Mouse (Mus musculus) MEL (cell line): ENCODE results near the gene Dip2a. TPM values are rescaled to one million over a fixed set of nuclear protein-coding genes. Genes with fewer than 3 reads are reported as not detected.

Experiments used
- DNase-seq: peaks from one replicate; pipeline ENCODE4 v3.0.0; 2011; ENCODE audit warnings: low read depth, low spot score
- H3K27ac ChIP-seq: 2 replicates; pipeline ENCODE4 v1.5.1; 2012; ENCODE audit warnings: low read depth, mild to moderate bottlenecking, control low read depth, low read length, moderate library complexity; ENCODE audit not compliant: control insufficient read depth
- H3K27me3 ChIP-seq, 2 experiments: fragments of 150-350 bp in 1 of 2; sonication (generic) in 1 of 2; 2 replicates each; pipeline ENCODE4 v1.6.1; 2012; ENCODE audit warnings: low read length in 2 of 2, mild to moderate bottlenecking in 2 of 2, improper control_type of control experiment in 1 of 2, moderate library complexity in 1 of 2; ENCODE audit not compliant: insufficient read depth in 2 of 2, control insufficient read depth in 1 of 2
- H3K36me3 ChIP-seq, 2 experiments: 2 replicates each; pipeline ENCODE4 v1.6.1; 2012 to 2014; ENCODE audit warnings: low read length in 2 of 2, improper control_type of control experiment in 1 of 2, inconsistent platforms in 1 of 2, mild to moderate bottlenecking in 1 of 2; ENCODE audit not compliant: insufficient read depth in 2 of 2, control insufficient read depth in 1 of 2
- H3K4me1 ChIP-seq, 2 experiments: fragments of 150-350 bp in 1 of 2; sonication (generic) in 1 of 2; 2 replicates each; pipeline ENCODE4 v1.6.1; 2012; ENCODE audit warnings: low read length in 2 of 2, improper control_type of control experiment in 1 of 2, mild to moderate bottlenecking in 1 of 2; ENCODE audit not compliant: insufficient read depth in 2 of 2, control insufficient read depth in 1 of 2
- H3K4me3 ChIP-seq, 2 experiments: fragments of 150-350 bp in 1 of 2; sonication (generic) in 1 of 2; 2 replicates each; pipeline ENCODE4 v1.5.1; 2012; ENCODE audit warnings: low read depth in 2 of 2, low read length in 2 of 2, mild to moderate bottlenecking in 2 of 2, moderate library complexity in 2 of 2, control low read depth in 1 of 2, improper control_type of control experiment in 1 of 2; ENCODE audit not compliant: control insufficient read depth in 1 of 2, insufficient read depth in 1 of 2
- H3K79me2 ChIP-seq: 2 replicates; pipeline ENCODE4 v1.6.1; 2012; ENCODE audit warnings: mild to moderate bottlenecking, low read length, moderate library complexity; ENCODE audit not compliant: control insufficient read depth, poor library complexity, insufficient read depth
- H3K9ac ChIP-seq: 2 replicates; pipeline ENCODE4 v1.6.1; 2012; ENCODE audit warnings: low read depth, mild to moderate bottlenecking, control low read depth, low read length, moderate library complexity; ENCODE audit not compliant: control insufficient read depth, poor library complexity, severe bottlenecking
- H3K9me3 ChIP-seq: fragments of 150-350 bp; sonication (generic); replicated peaks from 2 replicates; pipeline ENCODE4 v1.6.1; 2012; ENCODE audit warnings: mild to moderate bottlenecking, low read length, improper control_type of control experiment, moderate library complexity; ENCODE audit not compliant: insufficient read depth
- CHD1 ChIP-seq: IDR thresholded peaks from 2 replicates; pipeline ENCODE4 v1.6.1; 2012; ENCODE audit warnings: low read depth, mild to moderate bottlenecking, inconsistent platforms, low read length, improper control_type of control experiment
- CTCF ChIP-seq, 3 experiments: IDR thresholded peaks in 2 of 3; conservative IDR thresholded peaks in 1 of 3; 2 replicates each; pipeline ENCODE4 v1.5.1; 2011 to 2012; ENCODE audit warnings: low read length in 3 of 3, low read depth in 2 of 3, mild to moderate bottlenecking in 2 of 3, improper control_type of control experiment in 1 of 3, inconsistent platforms in 1 of 3, mixed read lengths in 1 of 3, moderate library complexity in 1 of 3; ENCODE audit not compliant: control insufficient read depth in 1 of 3, insufficient read depth in 1 of 3, poor library complexity in 1 of 3, severe bottlenecking in 1 of 3
- EP300 ChIP-seq, 2 experiments: IDR thresholded peaks; 2 replicates each; pipeline ENCODE4 v1.6.1; 2011; ENCODE audit warnings: improper control_type of control experiment in 2 of 2, low read length in 2 of 2, low read depth in 1 of 2, mild to moderate bottlenecking in 1 of 2
- ETS1 ChIP-seq: IDR thresholded peaks from 2 replicates; pipeline ENCODE4 v1.6.1; 2012; ENCODE audit warnings: low read depth, mild to moderate bottlenecking, inconsistent platforms, low read length, improper control_type of control experiment, moderate library complexity
- GABPA ChIP-seq: IDR thresholded peaks from 2 replicates; pipeline ENCODE4 v1.6.1; 2012; ENCODE audit warnings: low read depth, mild to moderate bottlenecking, inconsistent platforms, low read length, improper control_type of control experiment, moderate library complexity
- HCFC1 ChIP-seq: IDR thresholded peaks from 2 replicates; pipeline ENCODE4 v1.6.1; 2012; ENCODE audit warnings: low read depth, mild to moderate bottlenecking, inconsistent platforms, low read length, improper control_type of control experiment, moderate library complexity
- MAFK ChIP-seq: IDR thresholded peaks from 2 replicates; pipeline ENCODE4 v1.6.1; 2011; ENCODE audit warnings: low read depth, mild to moderate bottlenecking, low read length, improper control_type of control experiment, borderline replicate concordance
- MYB ChIP-seq: IDR thresholded peaks from 2 replicates; pipeline ENCODE4 v1.6.1; 2011; ENCODE audit warnings: mild to moderate bottlenecking, low read depth, low read length, improper control_type of control experiment
- POLR2A ChIP-seq, 2 experiments: IDR thresholded peaks; 2 replicates each; pipeline ENCODE4 v1.6.1; 2011 to 2012; ENCODE audit warnings: low read length in 2 of 2, mild to moderate bottlenecking in 2 of 2, control low read depth in 1 of 2, improper control_type of control experiment in 1 of 2, low read depth in 1 of 2, moderate library complexity in 1 of 2; ENCODE audit not compliant: control insufficient read depth in 1 of 2, insufficient read depth in 1 of 2, poor library complexity in 1 of 2
- POLR2AphosphoS5 ChIP-seq: IDR thresholded peaks from 2 replicates; pipeline ENCODE4 v1.6.1; 2012; ENCODE audit warnings: low read depth, borderline replicate concordance, mild to moderate bottlenecking, inconsistent platforms, low read length, moderate library complexity, mixed read lengths
- TCF12 ChIP-seq: IDR thresholded peaks from 2 replicates; pipeline ENCODE4 v1.6.1; 2014; ENCODE audit warnings: low read depth, mild to moderate bottlenecking, inconsistent platforms, low read length, improper control_type of control experiment, moderate library complexity
- USF1 ChIP-seq: IDR thresholded peaks from 2 replicates; pipeline ENCODE4 v1.6.1; 2014; ENCODE audit warnings: low read depth, mild to moderate bottlenecking, inconsistent platforms, low read length, improper control_type of control experiment, moderate library complexity
- ZKSCAN1 ChIP-seq: IDR thresholded peaks from 2 replicates; pipeline ENCODE4 v1.6.1; 2012; ENCODE audit warnings: low read depth, mild to moderate bottlenecking, inconsistent platforms, low read length, improper control_type of control experiment, moderate library complexity
- polyA plus RNA-seq, 2 experiments: library from polyadenylated mRNA; stranded (reverse) in 1 of 2; unstranded in 1 of 2; fragments of >175 nt in 1 of 2; fragments of >200 nt in 1 of 2; gene quantifications; 2 replicates each; pipeline versions ENCODE4 v1.2.1 to v1.2.4; 2012; ENCODE audit warnings: low replicate concordance in 2 of 2, low read depth in 1 of 2; ENCODE audit not compliant: insufficient read length in 2 of 2, insufficient read depth in 1 of 2, missing spikeins in 1 of 2
- total RNA-seq: library from RNA; depleted of rRNA; stranded (reverse); fragments of 300-350 nt; gene quantifications from 2 replicates; pipeline ENCODE4 v1.2.3, GENCODE M21; 2012

Gene Dip2a
- total and polyA plus RNA-seq, 3 experiments = 2.6 to 5.7 TPM; not detected in 1

- TF ChIP-seq MAFK = no peak
- Histone ChIP-seq H3K27ac (no peak overlapping the region), H3K79me2 (no peaks in the 10 kb centered on the region), H3K9ac (no peak overlapping the region), H3K4me3 (no peak overlapping the region), H3K9me3 (no peaks in the 10 kb centered on the region), H3K4me1 (no peaks in the 10 kb centered on the region), H3K36me3 (no peaks in the 10 kb centered on the region), H3K27me3 (no peaks in the 10 kb centered on the region)
- no peak for DNase-seq
Observed at GRCm38 (mm10) chr10:76225944-76226343, 119.1 kb downstream of the Dip2a start.

- Histone ChIP-seq H3K4me3 (no peak overlapping the region), H3K27ac (no peak overlapping the region), H3K27me3 (no peaks in the 10 kb centered on the region), H3K79me2 (no peaks in the 10 kb centered on the region), H3K36me3 (no peaks in the 10 kb centered on the region), H3K9me3 (no peaks in the 10 kb centered on the region), H3K4me1 (no peaks in the 10 kb centered on the region), H3K9ac (no peak overlapping the region)
- no peak for TF ChIP-seq TCF12
- no peak for TF ChIP-seq POLR2AphosphoS5
- DNase-seq = no peak
Observed at GRCm38 (mm10) chr10:76218240-76218639, 126.9 kb downstream of the Dip2a start.

- no peak for TF ChIP-seq POLR2A (IDR thresholded peaks at IDR 0.05; ENCODE audit: control insufficient read depth in 1 of 2, insufficient read depth in 1 of 2, low read depth in 1 of 2, low read length in 2 of 2, poor library complexity in 1 of 2)
- no peak for TF ChIP-seq EP300 (IDR thresholded peaks at IDR 0.05; ENCODE audit: low read depth in 1 of 2, low read length in 2 of 2)
- TF ChIP-seq USF1 = no peak
- no peak for TF ChIP-seq ETS1
- no peak for TF ChIP-seq POLR2AphosphoS5
- TF ChIP-seq GABPA = no peak
- no peak for TF ChIP-seq ZKSCAN1
- no peak for TF ChIP-seq CTCF (IDR thresholded peaks at IDR 0.05 in 2 of 3, conservative IDR thresholded peaks at IDR 0.05 in 1 of 3; ENCODE audit: control insufficient read depth in 1 of 3, insufficient read depth in 1 of 3, low read depth in 2 of 3, low read length in 3 of 3, poor library complexity in 1 of 3, severe bottlenecking in 1 of 3)
- no peak for TF ChIP-seq HCFC1
- TF ChIP-seq CHD1 = no peak
- no peak for TF ChIP-seq MYB
- Histone ChIP-seq H3K9ac (no peak overlapping the region), H3K79me2 (no peaks in the 10 kb centered on the region), H3K9me3 (no peaks in the 10 kb centered on the region), H3K36me3 (no peaks in the 10 kb centered on the region), H3K27ac (no peak overlapping the region), H3K4me3 (no peak overlapping the region), H3K27me3 (no peaks in the 10 kb centered on the region), H3K4me1 (no peaks in the 10 kb centered on the region)
- no peak for DNase-seq
Observed at GRCm38 (mm10) chr10:76217056-76217455, 128.0 kb downstream of the Dip2a start.
